In genomic region chr5:115509321-115509761, GRCm38 (mm10) we compare ENCODE assay signal across 8 mouse cellular contexts. TPM values are rescaled to one million over a fixed set of nuclear protein-coding genes. Genes with fewer than 3 reads are reported as not detected.
DNase-seq lines count a peak whose midpoint lies in the region; ATAC-seq and TF ChIP-seq lines count a peak whose summit lies in the region.

No protein-coding gene starts in this region.

- peaks cover 53% of the 10 kb centered on the region for H3K4me1 ChIP-seq in hindbrain, embryonic 10.5 days (replicated peaks)
- peaks cover 15% of the 10 kb centered on the region for H3K4me1 ChIP-seq in hindbrain, embryonic 11.5 days (replicated peaks; ENCODE audit: control insufficient read depth, insufficient read depth, low read length)
- H3K4me1 ChIP-seq in forebrain, embryonic 10.5 days, result peaks cover 57% of the 10 kb centered on the region
- H3K4me1 ChIP-seq in hindbrain, embryonic 14.5 days (replicated peaks; ENCODE audit: control insufficient read depth, insufficient read depth, low read length), result peaks cover 33% of the 10 kb centered on the region
- peaks cover 70% of the 10 kb centered on the region for H3K4me1 ChIP-seq in liver, embryonic 13.5 days (replicated peaks)
- H3K4me1 ChIP-seq in stomach, postnatal 0 days (replicated peaks; ENCODE audit: control insufficient read depth, insufficient read depth), result peaks cover 3% of the 10 kb centered on the region

- H3K27ac ChIP-seq in hindbrain, embryonic 10.5 days, result peak overlapping the region; percentile 72; the same call in 1 of the 2 replicates
- no peak overlapping the region; the same call in 1 of the 2 replicates for H3K27ac ChIP-seq in hindbrain, embryonic 11.5 days (ENCODE audit: low read depth, low read length)
- peak overlapping the region; percentile 70; the same call in 1 of the 2 replicates for H3K27ac ChIP-seq in forebrain, embryonic 10.5 days
- H3K27ac ChIP-seq in hindbrain, embryonic 14.5 days, result peak overlapping the region; percentile 48; the same call in 1 of the 2 replicates
- peak overlapping the region; percentile 64 for H3K27ac ChIP-seq in liver, embryonic 13.5 days
- peak overlapping the region; percentile 86 for H3K27ac ChIP-seq in stomach, postnatal 0 days (replicated peaks)

- no peaks in the 10 kb centered on the region for H3K9me3 ChIP-seq in hindbrain, embryonic 10.5 days
- no peaks in the 10 kb centered on the region for H3K9me3 ChIP-seq in hindbrain, embryonic 11.5 days (ENCODE audit: control insufficient read depth, low read length)
- no peaks in the 10 kb centered on the region for H3K9me3 ChIP-seq in forebrain, embryonic 10.5 days
- no peaks in the 10 kb centered on the region for H3K9me3 ChIP-seq in hindbrain, embryonic 14.5 days (ENCODE audit: control insufficient read depth, low read length)
- no peaks in the 10 kb centered on the region for H3K9me3 ChIP-seq in liver, embryonic 13.5 days (replicated peaks)
- H3K9me3 ChIP-seq in stomach, postnatal 0 days (ENCODE audit: control insufficient read depth, low read length), result no peaks in the 10 kb centered on the region

- no peak for ATAC-seq in hindbrain, embryonic 11.5 days (ENCODE audit: low FRiP score)
- no peak for ATAC-seq in hindbrain, embryonic 14.5 days (ENCODE audit: low FRiP score)
- ATAC-seq in liver, embryonic 13.5 days (ENCODE audit: low read depth), result no peak
- no peak for ATAC-seq in stomach, postnatal 0 days (ENCODE audit: low FRiP score, low TSS enrichment)

- H3K9ac ChIP-seq in hindbrain, embryonic 11.5 days (ENCODE audit: low read depth, low read length), result no peak overlapping the region
- peak overlapping the region; percentile 84; the same call in 1 of the 2 replicates for H3K9ac ChIP-seq in hindbrain, embryonic 14.5 days
- peak overlapping the region; percentile 88 for H3K9ac ChIP-seq in liver, embryonic 13.5 days
- peak overlapping the region; percentile 41 for H3K9ac ChIP-seq in stomach, postnatal 0 days (ENCODE audit: low read length)

- 47% methylated on average over 15 of the region's 15 CpGs for WGBS in hindbrain, embryonic 10.5 days
- WGBS in hindbrain, embryonic 11.5 days, result 50% methylated on average over 15 of the region's 15 CpGs
- WGBS in forebrain, embryonic 10.5 days, result 50% methylated on average over 15 of the region's 15 CpGs
- 42% methylated on average over 15 of the region's 15 CpGs for WGBS in hindbrain, embryonic 14.5 days
- WGBS in liver, embryonic 13.5 days (ENCODE audit: insufficient replicate concordance), result 21% methylated on average over 15 of the region's 15 CpGs
- WGBS in stomach, postnatal 0 days, result 31% methylated on average over 15 of the region's 15 CpGs

- DNase-seq in hindbrain, embryonic 10.5 days (ENCODE audit: low spot score), result peak; percentile 31
- DNase-seq in hindbrain, embryonic 11.5 days (ENCODE audit: low spot score), result no peak
- no peak for DNase-seq in forebrain, embryonic 10.5 days (ENCODE audit: extremely low spot score, low spot score)
- no peak for DNase-seq in hindbrain, embryonic 14.5 days (ENCODE audit: low spot score)
- no peak for DNase-seq in liver, embryonic 13.5 days
- DNase-seq in stomach, postnatal 0 days (ENCODE audit: low spot score), result no peak
- DNase-seq in thymus, postnatal 36 days, result no peak
- DNase-seq in thymus, postnatal 0 days (ENCODE audit: low spot score), result no peak

- 0 out of 2 replicates have a peak, but pooled peaks cover 6% of the 10 kb centered on the region for H3K27me3 ChIP-seq in hindbrain, embryonic 10.5 days (ENCODE audit: insufficient read depth, poor library complexity, severe bottlenecking)
- no peaks in the 10 kb centered on the region for H3K27me3 ChIP-seq in hindbrain, embryonic 11.5 days (ENCODE audit: control insufficient read depth, insufficient read depth, low read length)
- no peaks in the 10 kb centered on the region for H3K27me3 ChIP-seq in forebrain, embryonic 10.5 days (ENCODE audit: poor library complexity, severe bottlenecking)
- H3K27me3 ChIP-seq in hindbrain, embryonic 14.5 days (ENCODE audit: control insufficient read depth, insufficient read depth, low read length), result no peaks in the 10 kb centered on the region
- H3K27me3 ChIP-seq in liver, embryonic 13.5 days, result 0 out of 2 replicates have a peak, but pooled peaks cover 4% of the 10 kb centered on the region
- no peaks in the 10 kb centered on the region for H3K27me3 ChIP-seq in stomach, postnatal 0 days (ENCODE audit: control insufficient read depth, insufficient read depth, low read length)

- H3K4me3 ChIP-seq in hindbrain, embryonic 10.5 days, result peak overlapping the region; percentile 87
- H3K4me3 ChIP-seq in hindbrain, embryonic 11.5 days (ENCODE audit: low read depth, low read length), result no peak overlapping the region
- H3K4me3 ChIP-seq in forebrain, embryonic 10.5 days, result peak overlapping the region; percentile 91
- H3K4me3 ChIP-seq in hindbrain, embryonic 14.5 days (replicated peaks; ENCODE audit: low read length), result no peak overlapping the region
- peak overlapping the region; percentile 84 for H3K4me3 ChIP-seq in liver, embryonic 13.5 days (replicated peaks)
- H3K4me3 ChIP-seq in stomach, postnatal 0 days (ENCODE audit: low read depth, low read length), result peak overlapping the region; percentile 93

- TF ChIP-seq CTCF in stomach, postnatal 0 days (IDR thresholded peaks at IDR 0.05; ENCODE audit: low read depth), result no peak

- H3K4me2 ChIP-seq in hindbrain, embryonic 11.5 days (replicated peaks; ENCODE audit: low read depth, low read length), result no peak overlapping the region; the same call in 1 of the 2 replicates
- peak overlapping the region; percentile 63 for H3K4me2 ChIP-seq in hindbrain, embryonic 14.5 days (replicated peaks)
- H3K4me2 ChIP-seq in liver, embryonic 13.5 days, result peak overlapping the region; percentile 98
- H3K4me2 ChIP-seq in stomach, postnatal 0 days (replicated peaks; ENCODE audit: low read depth), result peak overlapping the region; percentile 87

- H3K36me3 ChIP-seq in hindbrain, embryonic 10.5 days, result no peaks in the 10 kb centered on the region
- H3K36me3 ChIP-seq in hindbrain, embryonic 11.5 days (ENCODE audit: control insufficient read depth, insufficient read depth, low read length), result no peaks in the 10 kb centered on the region
- H3K36me3 ChIP-seq in forebrain, embryonic 10.5 days (replicated peaks), result peaks cover 12% of the 10 kb centered on the region; the same call in 1 of the 2 replicates
- H3K36me3 ChIP-seq in hindbrain, embryonic 14.5 days (replicated peaks; ENCODE audit: control insufficient read depth, insufficient read depth), result no peaks in the 10 kb centered on the region
- H3K36me3 ChIP-seq in liver, embryonic 13.5 days, result 0 out of 2 replicates have a peak, but pooled peaks cover 2% of the 10 kb centered on the region
- no peaks in the 10 kb centered on the region for H3K36me3 ChIP-seq in stomach, postnatal 0 days (ENCODE audit: control insufficient read depth, insufficient read depth, low read length)

- no peak for TF ChIP-seq EP300 in stomach, postnatal 0 days (optimal IDR thresholded peaks at IDR 0.05)

RNA-seq across cellular contexts. Expression of gene Pxn, which starts 2.9 kb away (rescaled TPM):
- polyA plus RNA-seq in hindbrain, embryonic 10.5 days (2016; fragmentation: Nextera tagmentation; extraction: Ambion mirVana), result 32.6 and 42.6 TPM in 2 replicates
- polyA plus RNA-seq in hindbrain, embryonic 11.5 days (2014; fragmentation: Nextera tagmentation; extraction: Ambion mirVana), result 9.0 and 10.1 TPM in 2 replicates
- 34.3 and 35.8 TPM in 2 replicates for polyA plus RNA-seq in forebrain, embryonic 10.5 days (2016; fragmentation: Nextera tagmentation; extraction: Ambion mirVana)
- 11.3 and 12.2 TPM in 2 replicates for polyA plus RNA-seq in hindbrain, embryonic 14.5 days (2014; fragmentation: Nextera tagmentation; extraction: Ambion mirVana)
- polyA plus RNA-seq in liver, embryonic 13.5 days (2015; fragmentation: Nextera tagmentation; extraction: Ambion mirVana), result 11.1 and 14.5 TPM in 2 replicates
- polyA plus RNA-seq in stomach, postnatal 0 days (2015; fragmentation: Nextera tagmentation; extraction: Ambion mirVana), result 21.1 and 25.8 TPM in 2 replicates
- 40.2 and 44.8 TPM in 2 replicates for polyA plus RNA-seq in thymus, postnatal 0 days (2015; fragmentation: Nextera tagmentation; extraction: Ambion mirVana)

RNA-seq across cellular contexts. Expression of gene Sirt4, which starts 24.8 kb away (rescaled TPM):
- 17.2 and 17.3 TPM in 2 replicates for polyA plus RNA-seq in hindbrain, embryonic 10.5 days (2016; fragmentation: Nextera tagmentation; extraction: Ambion mirVana)
- 21.3 and 23.1 TPM in 2 replicates for polyA plus RNA-seq in hindbrain, embryonic 11.5 days (2014; fragmentation: Nextera tagmentation; extraction: Ambion mirVana)
- 13.1 and 13.9 TPM in 2 replicates for polyA plus RNA-seq in forebrain, embryonic 10.5 days (2016; fragmentation: Nextera tagmentation; extraction: Ambion mirVana)
- 19.1 and 20.3 TPM in 2 replicates for polyA plus RNA-seq in hindbrain, embryonic 14.5 days (2014; fragmentation: Nextera tagmentation; extraction: Ambion mirVana)
- polyA plus RNA-seq in liver, embryonic 13.5 days (2015; fragmentation: Nextera tagmentation; extraction: Ambion mirVana), result 5.6 and 6.1 TPM in 2 replicates
- polyA plus RNA-seq in stomach, postnatal 0 days (2015; fragmentation: Nextera tagmentation; extraction: Ambion mirVana), result 10.1 and 11.5 TPM in 2 replicates
- polyA plus RNA-seq in thymus, postnatal 0 days (2015; fragmentation: Nextera tagmentation; extraction: Ambion mirVana), result 17.0 and 17.3 TPM in 2 replicates

RNA-seq across cellular contexts. Expression of gene Pla2g1b, which starts 43.3 kb away (rescaled TPM):
- polyA plus RNA-seq in hindbrain, embryonic 10.5 days (2016; fragmentation: Nextera tagmentation; extraction: Ambion mirVana), result 0.51 TPM in 1 of 2 replicates, not detected in the other
- 0.56 and 1.1 TPM in 2 replicates for polyA plus RNA-seq in hindbrain, embryonic 11.5 days (2014; fragmentation: Nextera tagmentation; extraction: Ambion mirVana)
- polyA plus RNA-seq in forebrain, embryonic 10.5 days (2016; fragmentation: Nextera tagmentation; extraction: Ambion mirVana), result not detected in 2 replicates
- polyA plus RNA-seq in hindbrain, embryonic 14.5 days (2014; fragmentation: Nextera tagmentation; extraction: Ambion mirVana), result 0.67 TPM in 1 of 2 replicates, not detected in the other
- 0.35 TPM in 1 of 2 replicates, not detected in the other for polyA plus RNA-seq in liver, embryonic 13.5 days (2015; fragmentation: Nextera tagmentation; extraction: Ambion mirVana)
- 464 and 489 TPM in 2 replicates for polyA plus RNA-seq in stomach, postnatal 0 days (2015; fragmentation: Nextera tagmentation; extraction: Ambion mirVana)
- 0.99 TPM in 2 replicates for polyA plus RNA-seq in thymus, postnatal 0 days (2015; fragmentation: Nextera tagmentation; extraction: Ambion mirVana)

RNA-seq across cellular contexts. Expression of gene Rplp0, which starts 49.9 kb away (rescaled TPM):
- polyA plus RNA-seq in hindbrain, embryonic 10.5 days (2016; fragmentation: Nextera tagmentation; extraction: Ambion mirVana), result 1,124 and 1,374 TPM in 2 replicates
- 1,244 and 1,247 TPM in 2 replicates for polyA plus RNA-seq in hindbrain, embryonic 11.5 days (2014; fragmentation: Nextera tagmentation; extraction: Ambion mirVana)
- polyA plus RNA-seq in forebrain, embryonic 10.5 days (2016; fragmentation: Nextera tagmentation; extraction: Ambion mirVana), result 1,454 and 1,463 TPM in 2 replicates
- 952 and 1,000 TPM in 2 replicates for polyA plus RNA-seq in hindbrain, embryonic 14.5 days (2014; fragmentation: Nextera tagmentation; extraction: Ambion mirVana)
- polyA plus RNA-seq in liver, embryonic 13.5 days (2015; fragmentation: Nextera tagmentation; extraction: Ambion mirVana), result 1,664 and 1,673 TPM in 2 replicates
- 1,317 and 1,335 TPM in 2 replicates for polyA plus RNA-seq in stomach, postnatal 0 days (2015; fragmentation: Nextera tagmentation; extraction: Ambion mirVana)
- polyA plus RNA-seq in thymus, postnatal 0 days (2015; fragmentation: Nextera tagmentation; extraction: Ambion mirVana), result 1,964 and 2,053 TPM in 2 replicates

RNA-seq across cellular contexts. Expression of gene Gcn1l1, which starts 55.7 kb away (rescaled TPM):
- 56.9 and 57.5 TPM in 2 replicates for polyA plus RNA-seq in hindbrain, embryonic 10.5 days (2016; fragmentation: Nextera tagmentation; extraction: Ambion mirVana)
- polyA plus RNA-seq in hindbrain, embryonic 11.5 days (2014; fragmentation: Nextera tagmentation; extraction: Ambion mirVana), result 31.8 and 39.4 TPM in 2 replicates
- polyA plus RNA-seq in forebrain, embryonic 10.5 days (2016; fragmentation: Nextera tagmentation; extraction: Ambion mirVana), result 64.9 and 66.1 TPM in 2 replicates
- 40.5 and 45.2 TPM in 2 replicates for polyA plus RNA-seq in hindbrain, embryonic 14.5 days (2014; fragmentation: Nextera tagmentation; extraction: Ambion mirVana)
- 18.7 and 19.3 TPM in 2 replicates for polyA plus RNA-seq in liver, embryonic 13.5 days (2015; fragmentation: Nextera tagmentation; extraction: Ambion mirVana)
- polyA plus RNA-seq in stomach, postnatal 0 days (2015; fragmentation: Nextera tagmentation; extraction: Ambion mirVana), result 11.2 and 11.7 TPM in 2 replicates
- polyA plus RNA-seq in thymus, postnatal 0 days (2015; fragmentation: Nextera tagmentation; extraction: Ambion mirVana), result 19.9 and 21.5 TPM in 2 replicates

Comparison
In these comparisons a context has a peak if more than half of its experiments do, and no peak if none do; other contexts are left out.
1. H3K4me3 ChIP-seq: peak in hindbrain, embryonic 10.5 days (single experiment), forebrain, embryonic 10.5 days (single experiment), liver, embryonic 13.5 days (single experiment) and stomach, postnatal 0 days (single experiment); none in hindbrain, embryonic 11.5 days (single experiment) and hindbrain, embryonic 14.5 days (single experiment).
2. RNA of gene Pla2g1b, which starts 43.3 kb away (polyA plus RNA-seq): 464 to 489 TPM in stomach, postnatal 0 days; 0.99 TPM in thymus, postnatal 0 days, 0.56 to 1.1 TPM in hindbrain, embryonic 11.5 days, 0.51 TPM in hindbrain, embryonic 10.5 days, 0.67 TPM in hindbrain, embryonic 14.5 days, 0.35 TPM in liver, embryonic 13.5 days and not detected in forebrain, embryonic 10.5 days; every median in the first group is over 100 times any median in the second.